Mouse (Mus musculus) spleen, adult 2 months (tissue): Measurements from ENCODE around the gene Senp3. TPM values are rescaled to one million over a fixed set of nuclear protein-coding genes. Genes with fewer than 3 reads are reported as not detected.

Experiments
- DNase-seq, 2 experiments: peaks; one replicate each; pipeline versions ENCODE4 v3.0.0 to v3.0.0-alpha.2; 2012 to 2021; ENCODE audit warnings: low spot score in 2 of 2, low read depth in 1 of 2
- H3K27ac ChIP-seq: fragments of 200-500 bp; 2 replicates; pipeline ENCODE4 v1.5.1; 2012; ENCODE audit warnings: low read length, inconsistent platforms; ENCODE audit not compliant: insufficient read depth
- H3K27me3 ChIP-seq: fragments of 200-500 bp; 2 replicates; pipeline ENCODE4 v1.6.1; 2012; ENCODE audit warnings: mild to moderate bottlenecking, moderate library complexity, low read length, inconsistent platforms; ENCODE audit not compliant: control insufficient read depth, insufficient read depth
- H3K36me3 ChIP-seq: fragments of 200-500 bp; 2 replicates; pipeline ENCODE4 v1.6.1; 2012; ENCODE audit warnings: mild to moderate bottlenecking, low read length, inconsistent platforms; ENCODE audit not compliant: control insufficient read depth, insufficient read depth
- H3K4me1 ChIP-seq: fragments of 200-500 bp; 2 replicates; pipeline ENCODE4 v1.6.1; 2011; ENCODE audit warnings: inconsistent platforms; ENCODE audit not compliant: control insufficient read depth, insufficient read depth, insufficient read length
- H3K4me3 ChIP-seq: fragments of 200-500 bp; 2 replicates; pipeline ENCODE4 v1.5.1; 2011; ENCODE audit warnings: mild to moderate bottlenecking, inconsistent platforms; ENCODE audit not compliant: insufficient read depth, insufficient read length; ENCODE audit errors: extremely low read depth
- CTCF ChIP-seq: fragments of 200-500 bp; IDR thresholded peaks from 2 replicates; pipeline ENCODE4 v1.5.1; 2011; ENCODE audit warnings: mild to moderate bottlenecking, inconsistent platforms; ENCODE audit not compliant: insufficient read depth, insufficient read length, insufficient replicate concordance; ENCODE audit errors: extremely low read depth
- POLR2A ChIP-seq: fragments of 200-500 bp; IDR thresholded peaks from 2 replicates; pipeline ENCODE4 v1.6.1; 2011; ENCODE audit warnings: low read depth, low read length, inconsistent platforms
- WGBS: fragments of 180-500 bp; shearing (Covaris S2); methylation state at CpG from one replicate; pipeline ENCODE4 v1.1.7; 2018; 5-methylcytosine and 5-hydroxymethylcytosine counted together
- polyA plus RNA-seq: library from polyadenylated mRNA; depleted of rRNA; stranded (reverse); fragments of >200 nt; gene quantifications from 2 replicates; pipeline ENCODE4 v1.2.3, GENCODE M21; 2012

The Senp3 gene
- polyA plus RNA-seq, 1 experiment, result 32.6 TPM

- no peak overlapping the region for H3K27ac ChIP-seq
- 85% methylated on average over 3 of the region's 3 CpGs for WGBS
These were observed 28.6 kb upstream of the Senp3 start for GRCm38 (mm10) chr11:69710470-69710869.

DNA sequence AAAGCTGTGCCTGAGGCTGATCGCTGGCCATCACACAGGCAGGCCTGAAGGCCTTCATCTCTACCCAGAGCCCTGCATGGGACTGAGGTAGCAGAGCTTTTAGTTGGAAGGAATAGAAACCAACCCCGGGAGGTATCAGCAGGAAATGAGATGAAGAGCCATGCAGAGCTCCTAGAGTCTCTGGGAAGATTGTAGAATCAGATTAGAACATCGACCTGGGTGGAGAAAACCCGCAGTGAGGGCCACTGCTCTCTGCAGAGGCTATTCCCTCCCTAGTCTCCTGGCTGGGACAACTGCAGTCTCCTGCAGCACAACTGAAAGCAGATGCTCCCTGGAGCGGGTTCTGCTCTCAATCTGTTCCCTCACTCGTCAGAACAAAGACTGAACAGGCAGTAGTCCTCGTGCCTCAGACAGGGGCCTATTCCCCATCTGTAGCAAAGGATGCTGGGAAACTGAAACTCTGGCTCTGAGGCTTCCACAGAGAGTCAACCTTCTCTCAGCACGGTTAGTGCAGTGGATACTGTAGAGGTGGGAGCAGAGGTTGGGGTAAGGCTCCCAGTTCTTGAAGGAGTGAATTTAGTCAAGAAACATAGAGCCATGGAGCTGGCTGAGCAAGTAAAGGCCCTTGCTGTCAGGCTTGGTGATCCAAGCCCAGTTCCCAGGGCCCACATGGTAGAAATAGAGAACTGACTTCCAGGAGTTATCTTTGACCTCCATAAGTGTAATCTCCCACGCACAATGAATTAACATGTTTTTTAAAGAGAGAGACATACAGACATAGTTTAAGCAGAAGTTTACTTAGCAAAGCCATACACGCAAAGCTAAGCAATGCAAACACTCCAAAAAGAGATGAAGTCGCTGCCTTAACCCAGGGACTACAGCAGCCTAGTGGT lies 27.9 kb upstream of the Senp3 start:
- no peak overlapping the region for H3K4me3 ChIP-seq
- H3K27ac ChIP-seq, result no peak overlapping the region
- no peak for TF ChIP-seq CTCF
- no peak for TF ChIP-seq POLR2A
- DNase-seq, result no peak
- no peaks in the 10 kb centered on the region for H3K4me1 ChIP-seq
- no peaks in the 10 kb centered on the region for H3K36me3 ChIP-seq
- WGBS, result 68% methylated on average over 11 of the region's 11 CpGs
- H3K27me3 ChIP-seq, result no peaks in the 10 kb centered on the region

More at GRCm38 (mm10) chr11:69710470-69710869, 28.6 kb upstream of the Senp3 start:
- Histone ChIP-seq H3K36me3 (no peaks in the 10 kb centered on the region), H3K27me3 (no peaks in the 10 kb centered on the region), H3K4me1 (no peaks in the 10 kb centered on the region), H3K4me3 (no peak overlapping the region)
- TF ChIP-seq POLR2A, result no peak
- no peak for TF ChIP-seq CTCF
- no peak for DNase-seq

GRCm38 (mm10) chr11:69708614-69709265 lies 26.9 kb upstream of the Senp3 start:
- DNase-seq, result no peak
- 81% methylated on average over 3 of the region's 3 CpGs for WGBS
- H3K27ac ChIP-seq, result no peak overlapping the region
- no peak for TF ChIP-seq CTCF
- TF ChIP-seq POLR2A, result no peak
- H3K4me1 ChIP-seq, result no peaks in the 10 kb centered on the region
- H3K27me3 ChIP-seq, result no peaks in the 10 kb centered on the region
- H3K4me3 ChIP-seq, result no peak overlapping the region
- no peaks in the 10 kb centered on the region for H3K36me3 ChIP-seq

- no peak for TF ChIP-seq POLR2A
- no peak for TF ChIP-seq CTCF
- Histone ChIP-seq H3K27ac (no peak overlapping the region), H3K4me3 (no peak overlapping the region), H3K4me1 (no peaks in the 10 kb centered on the region), H3K27me3 (no peaks in the 10 kb centered on the region), H3K36me3 (no peaks in the 10 kb centered on the region)
- 91% methylated on average over 4 of the region's 4 CpGs for WGBS
- no peak for DNase-seq
These were observed 26.0 kb upstream of the Senp3 start for GRCm38 (mm10) chr11:69707873-69708381.

- Histone ChIP-seq H3K4me3 (no peak overlapping the region), H3K4me1 (no peaks in the 10 kb centered on the region), H3K27ac (no peak overlapping the region), H3K36me3 (no peaks in the 10 kb centered on the region), H3K27me3 (no peaks in the 10 kb centered on the region)
- WGBS, result 95% methylated on average over 4 of the region's 4 CpGs
- DNase-seq, result no peak
- no peak for TF ChIP-seq CTCF
- no peak for TF ChIP-seq POLR2A
These were observed 25.6 kb upstream of the Senp3 start for GRCm38 (mm10) chr11:69707480-69707847.

DNA sequence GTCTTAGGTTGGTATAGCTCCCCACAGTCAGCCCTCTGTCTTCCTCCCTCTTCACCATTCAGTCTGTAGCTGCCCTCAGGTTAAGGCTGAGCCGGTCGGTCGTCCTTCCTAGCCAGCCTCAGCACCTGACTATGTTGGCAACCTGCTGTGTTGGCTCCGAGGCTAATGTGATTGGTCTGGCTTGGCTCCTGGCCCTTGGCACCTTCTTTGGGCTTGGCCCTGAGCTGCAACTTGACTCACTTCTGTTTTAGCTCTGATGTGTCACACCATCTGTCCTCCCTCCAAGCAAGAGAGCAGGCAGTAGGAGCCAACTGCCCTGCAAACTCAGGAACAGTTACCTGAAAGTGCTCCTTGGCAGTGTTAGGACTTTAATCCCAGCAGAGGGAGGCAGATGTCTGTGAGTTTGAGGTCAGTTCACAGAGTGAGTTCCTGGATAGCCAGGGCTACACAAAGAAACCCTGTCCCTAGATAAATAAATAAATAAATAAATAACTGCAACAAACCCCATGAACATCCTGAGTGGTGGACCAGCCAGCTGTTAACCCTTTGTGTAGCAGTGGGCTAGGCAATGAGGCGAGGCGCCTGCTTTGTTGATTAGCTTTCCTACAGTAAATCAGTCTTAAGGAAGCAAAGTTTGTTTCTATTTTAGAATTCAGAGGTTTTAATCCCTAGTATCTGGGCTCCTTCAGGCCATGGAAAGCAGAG lies 25.0 kb upstream of the Senp3 start:
- WGBS, result 79% methylated on average over 6 of the region's 6 CpGs
- TF ChIP-seq POLR2A (no peak), CTCF (no peak)
- H3K4me3 ChIP-seq, result no peak overlapping the region
- H3K4me1 ChIP-seq, result no peaks in the 10 kb centered on the region
- no peak for DNase-seq
- H3K27me3 ChIP-seq, result no peaks in the 10 kb centered on the region
- H3K36me3 ChIP-seq, result no peaks in the 10 kb centered on the region
- 0 out of 2 replicates have a peak overlapping the region, but pooled peaks have one; percentile 12 for H3K27ac ChIP-seq
